Mouse (Mus musculus) hindbrain, embryonic 15.5 days (tissue): ENCODE measurements around the gene Arid1b. TPM values are rescaled to one million over a fixed set of nuclear protein-coding genes. Genes with fewer than 3 reads are reported as not detected.
"Not testable (repeated sequence)": the region's sequence is repeated elsewhere in the genome, so short reads cannot be mapped to it uniquely, and the experiment has no call there.

Experiments
- ATAC-seq: fragments of 200-750 bp; cut with Nextera tagmentation; 2 replicates; pipeline ENCODE4 v1.8.0; 2017; ENCODE audit warnings: low read depth, moderate number of reproducible peaks, moderate TSS enrichment; ENCODE audit not compliant: low FRiP score
- H3K27ac ChIP-seq: fragments of 300-500 bp; sonication (generic); replicated peaks from 2 replicates; pipeline ENCODE4 v1.5.1; 2015; ENCODE audit warnings: mild to moderate bottlenecking, inconsistent platforms
- H3K27me3 ChIP-seq: fragments of 300-500 bp; sonication (generic); 2 replicates; pipeline ENCODE4 v1.6.1; 2015; ENCODE audit warnings: control low read depth, inconsistent platforms
- H3K36me3 ChIP-seq: fragments of 300-500 bp; sonication (generic); 2 replicates; pipeline ENCODE4 v1.6.1; 2015; ENCODE audit warnings: control low read depth, inconsistent platforms
- H3K4me1 ChIP-seq: fragments of 300-500 bp; sonication (generic); replicated peaks from 2 replicates; pipeline ENCODE4 v1.6.1; 2015; ENCODE audit warnings: control low read depth, inconsistent platforms
- H3K4me2 ChIP-seq: fragments of 300-500 bp; sonication (generic); 2 replicates; pipeline ENCODE4 v1.6.1; 2015; ENCODE audit warnings: moderate library complexity, mild to moderate bottlenecking, inconsistent platforms
- H3K4me3 ChIP-seq: fragments of 300-500 bp; sonication (generic); 2 replicates; pipeline ENCODE4 v1.5.1; 2015; ENCODE audit warnings: mild to moderate bottlenecking, inconsistent platforms
- H3K9ac ChIP-seq: fragments of 300-500 bp; sonication (generic); 2 replicates; pipeline ENCODE4 v1.6.1; 2015; ENCODE audit warnings: inconsistent platforms
- H3K9me3 ChIP-seq: fragments of 300-500 bp; sonication (generic); 2 replicates; pipeline ENCODE4 v1.6.1; 2016; ENCODE audit warnings: control low read depth, inconsistent platforms
- WGBS: fragments of 180-500 bp; shearing (Covaris S2); methylation state at CpG from one replicate; pipeline ENCODE4 v1.1.7; 2015; 5-methylcytosine and 5-hydroxymethylcytosine counted together
- polyA plus RNA-seq: library from polyadenylated mRNA; unstranded; fragments of >200 nt; fragmentation: Nextera tagmentation; extraction: Ambion mirVana; gene quantifications from 2 replicates; pipeline ENCODE4 v1.2.1, GENCODE M21; 2015

Gene Arid1b
- polyA plus RNA-seq, 1 experiment from 2014 or later = 14.3 TPM

DNA sequence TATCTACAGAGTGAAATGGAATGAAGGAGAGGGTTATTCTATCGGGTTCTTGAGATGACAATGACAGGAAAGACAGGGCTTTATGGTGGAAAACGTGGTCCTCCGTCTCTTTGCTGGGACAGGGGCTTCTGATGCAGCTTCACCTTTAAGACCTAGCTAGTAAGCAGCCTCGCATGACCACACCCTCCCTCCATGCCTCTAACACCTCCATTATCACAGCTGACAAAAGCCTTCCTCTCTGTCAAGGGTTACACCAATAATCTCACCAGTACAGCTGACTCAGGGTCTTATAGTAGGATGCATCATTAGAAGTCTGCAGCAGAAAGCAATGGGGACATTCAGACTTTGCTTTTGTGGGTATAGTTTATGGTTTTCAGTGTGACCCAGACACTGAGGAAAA, 116.0 kb downstream of the Arid1b start:
- no peak overlapping the region for H3K4me2 ChIP-seq
- peaks cover 37% of the 10 kb centered on the region for H3K4me1 ChIP-seq
- no peak overlapping the region for H3K4me3 ChIP-seq
- WGBS = 85% methylated on average over 4 of the region's 4 CpGs
- H3K9ac ChIP-seq = no peak overlapping the region
- H3K27me3 ChIP-seq = no peaks in the 10 kb centered on the region
- H3K27ac ChIP-seq = no peak overlapping the region
- ATAC-seq = no peak
- H3K9me3 ChIP-seq = no peaks in the 10 kb centered on the region
- H3K36me3 ChIP-seq = no peaks in the 10 kb centered on the region

DNA sequence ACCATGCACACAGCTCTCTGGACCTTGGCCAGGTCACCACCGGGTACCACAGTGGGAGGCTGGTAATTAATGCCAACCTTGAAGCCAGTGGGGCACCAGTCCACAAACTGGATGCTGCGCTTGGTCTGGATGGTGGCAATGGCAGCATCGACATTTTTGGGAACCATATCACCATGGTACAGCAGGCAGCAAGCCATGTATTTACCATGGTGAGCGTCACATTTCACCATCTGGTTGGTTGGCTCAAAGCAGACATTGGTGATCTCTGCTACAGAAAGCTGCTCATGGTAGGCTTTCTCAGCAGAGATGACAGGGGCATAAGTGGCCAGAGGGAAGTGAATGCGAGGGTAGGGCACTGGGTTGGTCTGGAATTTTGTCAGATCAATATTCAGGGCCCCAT, 116.8 kb downstream of the Arid1b start:
- H3K36me3 ChIP-seq, H3K9ac ChIP-seq, H3K27ac ChIP-seq, H3K27me3 ChIP-seq, H3K4me2 ChIP-seq, H3K4me3 ChIP-seq, ATAC-seq, H3K9me3 ChIP-seq: not testable (repeated sequence)
- 77% methylated on average over 5 of the region's 5 CpGs for WGBS
- peaks cover 29% of the 10 kb centered on the region for H3K4me1 ChIP-seq

GRCm38 (mm10) chr17:5112116-5112515, 118.0 kb downstream of the Arid1b start:
- H3K4me2 ChIP-seq = no peak overlapping the region
- H3K9me3 ChIP-seq = no peaks in the 10 kb centered on the region
- H3K27me3 ChIP-seq = no peaks in the 10 kb centered on the region
- H3K36me3 ChIP-seq = no peaks in the 10 kb centered on the region
- 90% methylated on average over 4 of the region's 4 CpGs for WGBS
- H3K4me1 ChIP-seq = peaks cover 18% of the 10 kb centered on the region
- no peak overlapping the region for H3K4me3 ChIP-seq
- ATAC-seq = no peak
- H3K27ac ChIP-seq = no peak overlapping the region
- no peak overlapping the region for H3K9ac ChIP-seq

DNA sequence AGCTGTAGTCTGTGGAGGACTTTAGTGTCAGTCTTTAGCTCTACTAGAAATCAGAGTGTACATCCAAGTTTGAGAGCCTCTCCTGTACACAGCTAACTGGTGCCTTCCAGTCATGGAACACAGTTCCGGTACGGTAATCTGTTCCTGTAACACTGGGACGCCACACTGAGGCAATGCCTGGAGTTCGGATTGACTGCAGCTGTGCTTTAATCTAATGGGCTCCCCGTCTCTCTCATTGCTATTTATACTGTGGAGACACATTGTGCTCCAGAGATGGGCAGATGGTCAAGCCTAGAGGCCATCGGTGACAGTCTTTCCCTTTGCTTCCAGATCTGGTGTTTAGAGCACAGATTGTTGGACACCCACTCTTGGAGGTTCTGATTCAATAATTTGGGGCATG, 121.8 kb downstream of the Arid1b start:
- Histone ChIP-seq H3K9me3 (no peaks in the 10 kb centered on the region), H3K4me1 (peaks cover 19% of the 10 kb centered on the region), H3K36me3 (no peaks in the 10 kb centered on the region), H3K27me3 (no peaks in the 10 kb centered on the region), H3K9ac (no peak overlapping the region), H3K4me2 (no peak overlapping the region), H3K4me3 (no peak overlapping the region), H3K27ac (no peak overlapping the region)
- ATAC-seq = no peak
- WGBS = 64% methylated on average over 6 of the region's 6 CpGs

DNA sequence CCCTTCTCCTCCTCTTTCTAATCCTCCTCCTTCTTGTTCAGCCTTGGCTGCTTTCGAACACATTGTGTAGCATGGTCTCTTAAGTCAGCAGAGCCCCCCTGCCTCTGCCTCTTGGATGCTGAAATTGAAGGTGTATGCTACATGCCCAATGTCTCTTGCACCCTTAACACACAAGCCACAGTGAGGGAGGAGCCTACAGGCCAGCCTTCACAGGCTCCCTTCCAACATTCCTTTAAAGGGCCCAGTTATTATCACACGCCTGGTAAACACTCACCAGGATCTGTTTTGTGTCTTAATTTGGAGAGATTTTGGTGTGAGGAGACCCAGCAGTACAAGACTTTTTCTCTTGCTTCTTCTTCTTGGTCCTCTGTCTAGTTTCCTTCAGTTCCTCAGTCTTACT, 122.9 kb downstream of the Arid1b start:
- no peaks in the 10 kb centered on the region for H3K36me3 ChIP-seq
- H3K9ac ChIP-seq = no peak overlapping the region
- no peak overlapping the region for H3K4me2 ChIP-seq
- no peak overlapping the region for H3K27ac ChIP-seq
- H3K27me3 ChIP-seq = no peaks in the 10 kb centered on the region
- H3K4me3 ChIP-seq = no peak overlapping the region
- peaks cover 30% of the 10 kb centered on the region for H3K4me1 ChIP-seq
- ATAC-seq = no peak
- H3K9me3 ChIP-seq = no peaks in the 10 kb centered on the region
- WGBS = 82% methylated on average over 2 of the region's 2 CpGs

DNA sequence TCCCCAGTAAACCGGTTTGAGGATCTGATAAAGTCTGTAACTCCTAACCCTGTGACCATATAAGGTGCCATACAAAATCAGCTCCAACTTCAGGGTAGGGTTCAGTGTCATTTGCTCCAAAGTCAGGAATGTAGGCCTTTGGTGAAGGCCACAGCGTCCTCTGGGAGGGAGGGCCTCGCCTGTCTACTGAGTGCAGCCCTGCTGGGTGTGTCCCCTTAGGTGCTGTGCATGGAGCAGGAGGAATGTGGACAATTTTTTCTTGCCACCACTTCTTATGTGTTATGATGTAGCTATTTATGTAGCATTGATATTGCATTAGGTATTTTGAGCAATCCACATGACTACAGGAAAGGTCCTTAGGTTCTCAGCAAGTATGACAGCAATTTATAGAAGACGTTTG, 124.0 kb downstream of the Arid1b start:
- Histone ChIP-seq H3K27ac (no peak overlapping the region), H3K9ac (no peak overlapping the region), H3K36me3 (no peaks in the 10 kb centered on the region), H3K4me2 (no peak overlapping the region), H3K27me3 (no peaks in the 10 kb centered on the region), H3K9me3 (no peaks in the 10 kb centered on the region), H3K4me3 (no peak overlapping the region), H3K4me1 (peaks cover 34% of the 10 kb centered on the region)
- 94% methylated on average over 4 of the region's 4 CpGs for WGBS
- ATAC-seq = no peak

GRCm38 (mm10) chr17:5124643-5125042, 130.5 kb downstream of the Arid1b start:
- H3K4me3 ChIP-seq = no peak overlapping the region
- H3K27me3 ChIP-seq = no peaks in the 10 kb centered on the region
- ATAC-seq = no peak
- WGBS = 70% methylated on average over 2 of the region's 2 CpGs
- no peaks in the 10 kb centered on the region for H3K36me3 ChIP-seq
- no peak overlapping the region for H3K9ac ChIP-seq
- peaks cover 56% of the 10 kb centered on the region for H3K4me1 ChIP-seq
- H3K4me2 ChIP-seq = no peak overlapping the region
- H3K9me3 ChIP-seq = no peaks in the 10 kb centered on the region
- H3K27ac ChIP-seq = no peak overlapping the region

GRCm38 (mm10) chr17:5125084-5125855, 131.1 kb downstream of the Arid1b start:
- Histone ChIP-seq H3K9me3 (no peaks in the 10 kb centered on the region), H3K4me2 (no peak overlapping the region), H3K27ac (no peak overlapping the region; the same call in 1 of the 2 replicates), H3K4me3 (no peak overlapping the region), H3K36me3 (no peaks in the 10 kb centered on the region), H3K27me3 (no peaks in the 10 kb centered on the region), H3K4me1 (peaks cover 56% of the 10 kb centered on the region), H3K9ac (no peak overlapping the region)
- no peak for ATAC-seq
- WGBS = 78% methylated on average over 5 of the region's 5 CpGs

DNA sequence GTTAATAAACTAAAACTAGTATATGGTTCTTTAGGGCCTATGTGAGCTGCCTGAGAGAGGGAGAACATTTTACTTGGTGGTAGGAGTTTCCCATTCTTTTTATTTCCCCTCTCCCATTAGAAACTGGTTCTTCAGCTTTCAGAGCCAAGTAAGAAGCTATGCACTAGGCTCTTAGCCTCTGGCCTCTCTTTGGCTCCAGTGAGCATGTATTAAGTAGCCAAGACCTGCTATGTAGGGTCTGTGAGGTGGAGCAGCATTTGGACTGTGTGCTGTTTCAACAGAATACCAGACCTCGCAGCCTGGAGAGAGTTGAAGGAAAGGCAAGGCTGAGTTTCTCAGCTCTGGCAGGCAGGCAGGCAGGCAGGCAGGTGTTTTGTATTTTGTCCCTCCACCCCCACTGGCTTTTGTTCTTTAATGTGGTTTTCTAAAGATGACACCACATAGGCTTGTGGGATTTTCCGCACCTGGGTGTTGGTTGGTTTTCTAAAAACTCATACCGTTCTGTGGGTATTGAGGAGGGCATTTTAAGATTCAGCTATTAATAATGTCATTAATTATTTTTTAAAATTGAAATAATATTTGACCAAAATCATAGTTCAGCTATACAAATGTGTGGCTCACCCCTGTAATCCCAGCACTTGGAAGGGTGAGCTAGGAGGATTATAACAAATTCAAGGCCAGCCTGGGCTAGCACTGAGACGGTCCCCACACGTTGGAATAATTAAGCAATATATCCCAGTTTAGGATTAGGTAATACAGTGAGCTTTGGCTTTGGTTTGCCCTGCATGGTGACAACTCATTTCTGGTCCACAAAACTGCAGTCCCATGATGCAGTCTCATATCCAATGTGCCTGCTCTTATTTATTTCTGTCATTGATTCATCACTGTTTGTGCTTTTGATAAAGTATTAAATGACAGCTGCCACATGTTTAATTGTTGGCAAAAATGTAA, 132.0 kb downstream of the Arid1b start:
- no peak overlapping the region for H3K9ac ChIP-seq
- no peaks in the 10 kb centered on the region for H3K36me3 ChIP-seq
- no peak for ATAC-seq
- H3K9me3 ChIP-seq = no peaks in the 10 kb centered on the region
- H3K27ac ChIP-seq = no peak overlapping the region
- peaks cover 48% of the 10 kb centered on the region for H3K4me1 ChIP-seq
- WGBS = 90% methylated on average over 5 of the region's 5 CpGs
- no peaks in the 10 kb centered on the region for H3K27me3 ChIP-seq
- H3K4me2 ChIP-seq = no peak overlapping the region
- H3K4me3 ChIP-seq = no peak overlapping the region

GRCm38 (mm10) chr17:5129606-5130005, 135.5 kb downstream of the Arid1b start:
- Histone ChIP-seq H3K4me2 (no peak overlapping the region), H3K9me3 (no peaks in the 10 kb centered on the region), H3K27me3 (no peaks in the 10 kb centered on the region), H3K4me1 (peaks cover 29% of the 10 kb centered on the region), H3K36me3 (no peaks in the 10 kb centered on the region), H3K9ac (no peak overlapping the region), H3K4me3 (no peak overlapping the region), H3K27ac (no peak overlapping the region)
- WGBS = 88% methylated on average over 2 of the region's 2 CpGs
- ATAC-seq = no peak

GRCm38 (mm10) chr17:5130116-5130515, 136.0 kb downstream of the Arid1b start:
- Histone ChIP-seq H3K4me1 (peaks cover 24% of the 10 kb centered on the region), H3K27me3 (no peaks in the 10 kb centered on the region), H3K4me3 (no peak overlapping the region), H3K27ac (no peak overlapping the region), H3K9ac (no peak overlapping the region), H3K4me2 (no peak overlapping the region), H3K9me3 (no peaks in the 10 kb centered on the region), H3K36me3 (no peaks in the 10 kb centered on the region)
- ATAC-seq = no peak
- WGBS = 74% methylated on average over 4 of the region's 4 CpGs

GRCm38 (mm10) chr17:5131706-5132105, 137.6 kb downstream of the Arid1b start:
- Histone ChIP-seq H3K9ac (no peak overlapping the region), H3K27ac (no peak overlapping the region), H3K4me1 (peaks cover 23% of the 10 kb centered on the region), H3K9me3 (no peaks in the 10 kb centered on the region), H3K27me3 (no peaks in the 10 kb centered on the region), H3K36me3 (no peaks in the 10 kb centered on the region), H3K4me2 (no peak overlapping the region), H3K4me3 (no peak overlapping the region)
- 90% methylated on average over 6 of the region's 6 CpGs for WGBS
- no peak for ATAC-seq
